In the genomic region with DNA sequence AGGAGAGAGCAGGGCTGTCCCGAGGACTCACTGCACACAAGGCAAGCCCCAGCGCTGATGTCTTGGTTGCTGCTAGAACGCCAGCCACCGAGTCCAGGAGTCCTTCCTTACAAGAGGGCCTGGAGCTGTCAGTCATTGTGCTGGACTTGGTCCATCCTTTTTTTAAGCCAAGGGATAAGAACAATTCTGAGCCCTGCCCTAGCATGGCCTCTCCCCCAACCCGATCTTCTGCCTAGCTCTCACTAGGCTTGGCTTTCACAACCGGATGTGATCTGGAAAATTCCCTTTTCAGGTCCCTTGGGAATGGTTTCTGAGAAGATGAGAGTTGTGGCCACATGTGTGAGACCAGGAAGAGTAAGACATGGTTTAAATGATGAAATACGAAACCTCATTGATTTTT, we compare ENCODE assay signal across 20 mouse cellular contexts. TPM values are rescaled to one million over a fixed set of nuclear protein-coding genes. Genes with fewer than 3 reads are reported as not detected.
DNase-seq lines count a peak whose midpoint lies in the region; ATAC-seq lines count a peak whose summit lies in the region.
"Had no signal": no experiment of that assay in that cellular context is flagged by ENCODE, and none has a peak within 500 bp of the region (broad histone marks: within the 10 kb centered on the region; RNA-seq: fewer than 3 reads in every experiment).

No protein-coding gene starts in this region.

- WGBS in heart, embryonic 10.5 days: 82% methylated on average over 7 of the region's 7 CpGs

- H3K27ac ChIP-seq in heart, embryonic 10.5 days: no peak overlapping the region
- H3K27ac ChIP-seq: embryonic facial prominence, embryonic 13.5 days; hindbrain, embryonic 13.5 days; intestine, embryonic 15.5 days; limb, embryonic 13.5 days; liver, embryonic 14.5 days; midbrain, embryonic 13.5 days; neural tube, embryonic 15.5 days had no signal

- H3K27me3 ChIP-seq in heart, embryonic 10.5 days (ENCODE audit: insufficient read depth, poor library complexity, severe bottlenecking): no peaks in the 10 kb centered on the region; the same call in 1 of the 2 replicates
- H3K27me3 ChIP-seq: embryonic facial prominence, embryonic 13.5 days; intestine, embryonic 15.5 days; limb, embryonic 13.5 days; midbrain, embryonic 13.5 days; neural tube, embryonic 15.5 days had no signal

- 0 out of 2 replicates have a peak, but pooled peaks cover 1% of the 10 kb centered on the region for H3K4me1 ChIP-seq in heart, embryonic 10.5 days
- H3K4me1 ChIP-seq: hindbrain, embryonic 13.5 days; intestine, embryonic 15.5 days; limb, embryonic 13.5 days had no signal

- no peak overlapping the region for H3K4me3 ChIP-seq in heart, embryonic 10.5 days
- H3K4me3 ChIP-seq: embryonic facial prominence, embryonic 13.5 days; hindbrain, embryonic 13.5 days; intestine, embryonic 15.5 days; limb, embryonic 13.5 days; midbrain, embryonic 13.5 days; myocyte; neural tube, embryonic 15.5 days had no signal

- ATAC-seq in activated CD4-positive, CD25-positive, alpha-beta regulatory T cell, adult 4 months: no peak
- ATAC-seq: forebrain, postnatal 0 days; intestine, embryonic 15.5 days; midbrain, embryonic 13.5 days had no signal

- intact Hi-C loops in heart, postnatal 10 days (cut with DNase I): loop anchor here (5.0 kb wide), 1 partner anchor 56 kb away; no protein-coding TSS in a partner anchor

- no peaks in the 10 kb centered on the region for H3K36me3 ChIP-seq in heart, embryonic 10.5 days
- H3K36me3 ChIP-seq: embryonic facial prominence, embryonic 13.5 days; hindbrain, embryonic 13.5 days; intestine, embryonic 15.5 days; limb, embryonic 13.5 days; midbrain, embryonic 13.5 days; neural tube, embryonic 15.5 days had no signal

- H3K9me3 ChIP-seq in heart, embryonic 10.5 days: no peaks in the 10 kb centered on the region
- H3K9me3 ChIP-seq: embryonic facial prominence, embryonic 13.5 days; hindbrain, embryonic 13.5 days; intestine, embryonic 15.5 days; limb, embryonic 13.5 days; midbrain, embryonic 13.5 days; neural tube, embryonic 15.5 days had no signal

- DNase-seq in heart, adult 8-10 months (ENCODE audit: low spot score): peak; percentile 66
- no peak for DNase-seq in heart, embryonic 10.5 days (ENCODE audit: low spot score)
- DNase-seq in urinary bladder, postnatal 25 days (ENCODE audit: low spot score): peak; percentile 5
- DNase-seq in urinary bladder, adult 18-20 months (ENCODE audit: low spot score in 2 of 2): no peak
- peak; percentile 74 for DNase-seq in heart, postnatal 10 days
- no peak for DNase-seq in layer of hippocampus, postnatal 36 days
- DNase-seq: adrenal gland, postnatal 25 days; cerebellum, adult 8-10 months; forebrain, postnatal 0 days; layer of hippocampus, adult 9-11 months; thymus, postnatal 25 days had no signal

RNA-seq across cellular contexts. Expression of gene Tshz3, which starts 34.5 kb away (rescaled TPM):
- total RNA-seq in heart, adult 8-10 months (2022): 1 to 10 TPM; 2.7 to 4.2 (median 3.8) TPM
- 1.8 and 5.5 TPM in 2 replicates for polyA plus RNA-seq in heart, embryonic 10.5 days (2016; fragmentation: Nextera tagmentation; extraction: Ambion mirVana)
- 1 to 10 TPM; 7.3 to 7.4 TPM for total RNA-seq in heart, postnatal 10 days (2021)
- 10 to 100 TPM; 12.4 to 12.9 TPM for total RNA-seq in layer of hippocampus, postnatal 36 days (2021)
- polyA plus RNA-seq in activated CD4-positive, CD25-positive, alpha-beta regulatory T cell, adult 4 months (2017; shearing (Covaris generic)): under 1 TPM in 1 of 2 experiments, not detected in 1; 0.77 TPM

Comparison
In these comparisons a context has a peak if more than half of its experiments do, and no peak if none do; other contexts are left out.
1. DNase-seq: peak in heart, adult 8-10 months (single experiment), urinary bladder, postnatal 25 days (single experiment) and heart, postnatal 10 days (2 of 2); none in heart, embryonic 10.5 days (single experiment), urinary bladder, adult 18-20 months (0 of 2) and layer of hippocampus, postnatal 36 days (0 of 2).